Mouse (Mus musculus) thymus, adult 2 months (tissue): ENCODE measurements around the gene Rnf126.
A peak's percentile ranks its signal among the peaks of the same experiment; 100 is the strongest.

Experiments
- CTCF ChIP-seq: fragments of 200-500 bp; IDR thresholded peaks from 2 replicates; pipeline ENCODE4 v1.5.1; 2012; ENCODE audit warnings: mild to moderate bottlenecking, control low read depth, low read length, moderate library complexity, borderline replicate concordance; ENCODE audit not compliant: control insufficient read depth, poor library complexity, insufficient read depth; ENCODE audit errors: extremely low read depth
- POLR2A ChIP-seq: fragments of 200-500 bp; IDR thresholded peaks from 2 replicates; pipeline ENCODE4 v1.6.1; 2012; ENCODE audit warnings: mild to moderate bottlenecking, low read length, control low read depth, moderate library complexity; ENCODE audit not compliant: control insufficient read depth, poor library complexity, insufficient read depth; ENCODE audit errors: extremely low read depth

DNA sequence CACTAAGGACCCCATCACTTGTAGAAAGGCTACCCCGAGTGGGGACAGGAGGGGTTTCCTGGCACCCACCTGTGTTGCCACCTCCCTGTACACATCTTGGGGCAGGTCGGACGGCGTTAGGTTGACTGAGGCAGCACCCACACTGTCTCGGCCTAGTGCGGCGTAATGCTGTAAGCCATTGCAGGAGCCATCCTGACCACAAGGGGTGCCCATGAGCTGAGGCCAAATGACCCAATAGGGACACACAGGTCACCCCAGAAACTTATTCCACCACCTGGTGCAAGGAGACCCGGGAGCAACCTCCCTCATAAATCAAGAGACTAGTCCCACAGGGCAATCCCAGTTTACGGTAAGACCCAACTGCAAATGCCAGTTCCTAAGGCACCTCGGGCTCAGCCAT, 28.5 kb downstream of the Rnf126 start:
- peak; percentile 57; the same call in 1 of the 2 replicates for TF ChIP-seq CTCF
- no peak for TF ChIP-seq POLR2A
